Mouse (Mus musculus): ENCODE measurements at regions not wholly inside any gene's neighbourhood (a gene's known extent, or its start where the extent isn't known, plus 50 kb on each side); places are given as distances from the start of the nearest gene placed in this dataset.

DNA sequence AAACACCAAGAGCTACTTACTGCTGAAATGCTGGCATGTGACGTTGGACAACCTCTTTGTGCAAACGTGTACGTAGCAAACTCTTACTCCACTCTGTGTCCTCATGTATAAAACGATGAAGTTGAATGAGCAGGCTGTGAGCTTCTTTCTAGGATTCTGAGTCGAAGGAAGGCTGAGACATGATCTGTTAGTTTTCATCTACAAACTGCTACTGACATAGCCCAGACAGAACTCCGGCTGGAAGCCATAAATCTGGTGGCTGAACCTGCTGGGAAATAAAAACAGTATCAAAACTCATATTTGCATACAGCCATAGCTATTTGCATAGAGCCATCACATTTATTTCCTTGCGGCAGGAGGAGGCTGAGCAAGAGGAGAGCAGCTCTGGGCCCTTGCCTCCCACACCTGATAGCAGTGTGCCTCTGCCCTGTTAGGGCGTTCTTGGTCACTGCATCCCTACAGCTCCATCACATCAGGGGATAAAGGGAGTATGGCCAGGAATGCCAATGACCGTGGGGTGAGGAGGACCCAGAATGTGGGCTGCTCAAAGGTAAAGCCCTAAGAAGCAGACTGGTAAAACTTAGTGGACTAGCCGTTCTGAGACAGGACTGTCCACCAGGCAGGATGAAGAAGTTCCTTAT is 206.8 kb upstream of the Ppp2r3a start:
- DNase-seq (ENCODE audit: extremely low read depth, low read depth, low spot score) = no peak

DNA sequence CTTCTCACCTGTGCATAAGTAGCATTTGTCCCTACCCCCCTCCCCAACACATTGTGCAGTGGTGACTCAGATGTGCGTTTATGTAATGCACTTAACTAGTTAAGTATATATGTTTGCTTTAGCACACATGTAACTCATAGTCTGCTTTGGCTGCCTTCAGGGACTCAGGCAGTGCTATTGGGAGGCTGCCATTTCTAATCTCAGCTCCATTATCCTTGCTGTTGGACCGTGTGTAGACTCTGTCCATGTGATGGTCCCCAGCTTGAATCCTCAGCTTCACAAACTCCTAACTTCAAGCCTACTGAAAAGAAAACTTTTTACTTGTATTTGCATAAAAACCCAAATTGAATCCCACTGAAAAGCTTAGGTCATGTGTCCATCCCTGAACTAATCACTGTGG is 194.7 kb upstream of the Ppp2r3a start:
- DNase-seq (ENCODE audit: extremely low read depth, low read depth, low spot score) = no peak

DNA sequence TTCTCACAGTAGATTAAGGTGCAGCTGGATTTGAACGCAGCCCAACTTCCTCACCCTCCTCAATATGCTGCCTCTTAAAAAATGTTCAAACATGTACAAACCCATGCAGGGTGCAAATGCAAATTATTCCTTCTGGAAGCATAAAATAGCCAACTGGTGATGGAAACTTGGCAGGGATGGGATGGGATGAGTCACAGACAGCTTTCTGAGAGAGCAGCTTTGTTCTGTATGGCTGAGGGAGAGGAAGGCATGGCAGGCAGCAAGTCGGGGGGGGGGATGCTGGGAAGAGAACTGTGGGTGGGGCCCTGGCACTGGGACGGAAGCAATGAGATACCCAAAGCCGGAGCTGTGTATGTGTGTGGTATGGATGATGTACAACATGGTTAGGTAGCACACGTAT is 194.2 kb upstream of the Ppp2r3a start:
- no peak for DNase-seq (ENCODE audit: extremely low read depth, low read depth, low spot score)

DNA sequence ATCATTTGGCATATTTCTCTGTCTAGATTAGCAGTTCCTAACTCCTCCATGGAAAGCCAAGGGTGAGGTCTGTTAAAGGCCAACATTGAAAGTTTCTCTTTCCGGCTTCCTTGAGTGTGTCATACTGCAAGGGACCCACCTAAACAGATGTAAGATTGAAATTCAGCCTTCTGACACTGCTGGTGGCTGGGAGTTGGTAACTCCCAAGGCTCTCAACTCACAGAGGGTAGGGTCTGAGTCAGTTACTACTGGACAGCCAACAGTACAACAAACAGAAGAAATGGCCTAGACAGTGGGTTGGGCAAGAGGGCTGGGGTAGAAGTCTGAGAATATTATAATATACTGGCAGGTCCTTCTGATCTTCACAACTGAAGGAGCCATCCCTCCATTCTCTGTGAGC is 193.7 kb upstream of the Ppp2r3a start:
- DNase-seq (ENCODE audit: extremely low read depth, low read depth, low spot score) = no peak

DNA sequence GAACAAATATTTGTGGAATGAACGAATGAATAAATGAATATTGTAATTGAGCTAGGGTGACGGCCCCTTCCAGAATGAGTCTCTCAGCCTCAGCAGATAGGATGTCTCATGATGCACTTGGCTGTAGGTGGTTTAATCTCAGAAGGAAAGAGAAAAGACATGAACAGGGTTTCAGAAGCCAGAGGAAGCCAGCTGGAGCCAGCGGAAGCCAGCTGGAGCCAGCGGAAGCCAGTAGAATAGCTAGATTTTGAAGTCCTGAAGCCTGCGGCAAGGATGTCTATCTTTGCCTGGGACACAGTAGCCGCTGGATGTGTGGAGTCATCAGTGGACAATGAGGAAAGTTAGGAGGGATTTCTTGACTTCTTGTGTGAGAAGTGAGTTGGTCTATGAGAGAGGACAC is 188.3 kb upstream of the Ppp2r3a start:
- no peak for DNase-seq (ENCODE audit: extremely low read depth, low read depth, low spot score)

DNA sequence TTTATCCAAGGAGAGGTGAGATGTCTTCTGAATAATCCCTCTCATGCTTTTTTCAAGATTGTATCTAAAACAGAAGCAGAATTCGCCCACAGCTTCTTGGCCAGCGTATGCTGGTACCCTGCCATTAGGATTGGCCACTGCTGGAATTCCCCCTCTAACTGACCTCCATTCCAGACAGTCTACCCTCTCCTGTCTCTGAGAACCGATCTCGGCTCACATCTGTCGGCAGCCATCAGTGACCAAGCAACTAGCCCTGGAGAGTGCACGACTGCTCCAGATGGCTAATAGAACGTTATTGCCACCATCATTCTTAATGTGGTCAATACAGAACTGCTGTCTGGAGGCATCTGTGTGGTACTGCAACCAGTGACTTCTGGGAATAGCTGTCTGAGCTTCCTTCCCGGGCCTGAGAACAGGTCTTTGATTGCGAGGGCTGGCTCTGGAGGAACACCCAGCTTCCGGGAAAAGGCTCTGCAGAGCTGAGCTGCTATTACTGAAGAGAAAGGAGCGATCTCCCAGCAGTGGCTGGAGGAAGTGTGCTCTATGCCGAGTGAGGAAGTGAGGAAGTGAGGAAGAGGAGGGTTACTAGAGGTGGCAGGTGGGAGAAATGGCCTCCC is 187.1 kb upstream of the Ppp2r3a start:
- DNase-seq (ENCODE audit: extremely low read depth, low read depth, low spot score) = no peak

DNA sequence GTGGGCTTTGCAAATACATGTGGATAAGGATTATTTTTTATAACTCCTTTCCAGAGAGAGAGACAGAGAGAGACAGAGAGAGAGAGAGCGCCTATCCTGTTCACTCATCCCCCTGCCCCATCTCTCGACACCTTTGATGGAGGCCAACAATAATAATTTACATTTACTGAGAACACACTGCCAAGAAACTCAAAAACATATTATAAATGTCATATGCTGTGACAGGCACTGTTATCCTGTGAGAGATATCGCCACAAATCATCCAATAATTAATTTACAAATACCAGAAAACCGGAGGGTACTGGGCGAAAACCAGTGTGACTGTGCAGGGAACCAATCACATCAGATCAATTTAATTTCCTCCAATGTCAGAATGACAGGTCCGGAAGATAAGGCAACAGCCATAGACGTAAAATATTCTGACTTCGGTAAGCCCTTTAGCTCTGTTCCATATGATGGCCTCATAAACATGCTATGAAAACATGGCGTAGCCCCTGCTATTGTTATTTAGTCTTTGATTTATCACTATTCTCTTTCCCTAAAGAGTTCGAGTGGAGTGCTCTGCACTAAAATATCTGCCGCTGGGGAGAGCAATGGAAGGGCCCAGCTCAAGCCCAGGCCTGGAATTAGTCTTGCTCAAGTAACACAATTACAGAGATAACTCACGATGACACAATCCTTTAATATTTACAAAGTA is 173.5 kb upstream of the Ppp2r3a start:
- no peak for DNase-seq (ENCODE audit: extremely low read depth, low read depth, low spot score)

DNA sequence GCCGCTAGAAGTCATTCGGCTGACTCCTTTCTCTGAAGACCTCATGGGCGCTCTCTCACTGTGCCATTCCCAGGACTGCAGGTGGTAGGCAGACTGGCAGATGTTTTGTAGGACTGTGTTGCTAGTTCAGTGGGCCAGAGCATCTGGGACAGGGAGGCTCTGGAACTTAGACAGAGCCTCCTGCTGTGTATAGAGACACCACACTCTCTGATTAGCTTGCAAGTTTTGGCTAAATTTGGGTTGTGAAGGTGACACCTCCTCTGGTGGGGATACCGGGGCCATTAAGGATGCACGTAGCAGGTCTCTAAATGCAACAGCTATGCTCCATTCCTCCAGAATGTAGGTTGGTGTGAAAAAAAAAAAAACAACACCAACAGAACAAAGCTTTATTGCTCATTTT is 171.4 kb upstream of the Ppp2r3a start:
- DNase-seq (ENCODE audit: extremely low read depth, low read depth, low spot score) = no peak

DNA sequence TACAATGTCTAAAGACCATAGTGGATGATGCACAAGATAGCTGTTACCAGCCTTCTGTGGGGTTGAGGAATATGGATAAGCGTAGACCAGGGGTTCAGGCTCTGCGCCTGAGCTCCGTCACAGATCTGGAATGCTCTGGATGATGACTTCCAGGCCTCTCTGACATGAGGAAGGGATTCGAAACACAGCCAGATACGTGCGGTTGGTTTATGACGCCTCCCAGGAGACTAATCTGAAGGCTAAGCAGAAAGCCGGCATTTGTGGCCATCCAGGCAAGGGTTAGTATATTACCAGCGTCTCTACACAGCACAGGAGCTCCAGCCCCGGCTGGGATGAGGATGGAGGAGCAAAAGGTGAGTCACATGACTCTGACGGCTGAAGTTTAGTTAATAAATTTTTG is 170.4 kb upstream of the Ppp2r3a start:
- no peak for DNase-seq (ENCODE audit: extremely low read depth, low read depth, low spot score)

DNA sequence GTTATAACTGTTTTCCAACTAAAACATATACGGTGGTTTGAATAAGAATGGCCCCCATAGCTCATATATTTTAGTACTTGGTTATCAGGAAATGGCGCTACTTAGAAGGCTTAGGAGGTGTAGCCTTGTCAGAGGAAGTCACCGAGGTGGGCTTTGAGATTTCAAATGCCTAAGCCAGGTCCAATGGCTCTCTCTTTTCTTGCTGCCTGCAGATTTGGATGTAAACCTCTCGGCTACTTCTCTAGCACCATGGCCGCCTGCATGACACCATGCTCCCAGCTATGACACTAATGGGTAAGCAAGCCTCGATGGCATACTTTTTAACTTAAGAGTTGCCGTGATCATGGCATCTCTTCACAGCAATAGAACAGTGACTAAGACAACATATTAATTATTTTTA is 169.5 kb upstream of the Ppp2r3a start:
- DNase-seq (ENCODE audit: extremely low read depth, low read depth, low spot score) = no peak

DNA sequence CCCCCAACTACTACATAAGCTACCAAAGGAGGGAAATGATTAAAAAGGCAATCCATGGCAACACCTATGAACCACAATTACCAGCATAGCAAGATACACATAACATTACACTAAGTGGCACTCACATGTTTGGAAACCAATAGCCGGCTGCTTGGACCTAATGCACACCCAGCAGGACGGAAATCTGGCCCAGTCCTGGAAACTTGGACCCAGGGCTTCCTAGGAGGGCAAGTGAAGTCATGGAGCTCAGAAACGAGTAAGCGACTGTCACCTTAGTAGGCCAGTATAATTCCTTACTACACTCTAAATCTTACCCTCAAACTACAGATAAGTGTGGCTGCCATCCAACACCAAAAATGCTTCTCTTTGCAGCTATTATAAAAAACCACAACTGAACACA is 168.6 kb upstream of the Ppp2r3a start:
- no peak for DNase-seq (ENCODE audit: extremely low read depth, low read depth, low spot score)

DNA sequence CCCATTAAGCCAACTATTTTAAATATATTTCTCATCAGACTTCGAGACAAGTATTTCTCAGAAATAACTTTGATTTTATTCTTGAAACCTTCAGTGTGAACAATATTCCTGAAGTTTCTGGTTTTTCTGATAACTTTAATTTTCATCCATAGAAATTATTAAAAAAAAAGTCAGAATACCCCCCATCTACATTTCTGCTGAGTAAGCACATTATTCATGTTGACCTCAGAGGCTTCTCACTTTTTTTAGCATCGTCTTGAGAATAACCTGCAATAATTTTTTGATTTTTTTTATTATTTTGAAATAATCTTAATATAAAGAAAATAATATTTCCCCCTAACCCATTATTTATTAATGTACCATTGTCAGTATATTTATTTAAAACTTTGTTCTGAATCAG is 166.1 kb upstream of the Ppp2r3a start:
- no peak for DNase-seq (ENCODE audit: extremely low read depth, low read depth, low spot score)

DNA sequence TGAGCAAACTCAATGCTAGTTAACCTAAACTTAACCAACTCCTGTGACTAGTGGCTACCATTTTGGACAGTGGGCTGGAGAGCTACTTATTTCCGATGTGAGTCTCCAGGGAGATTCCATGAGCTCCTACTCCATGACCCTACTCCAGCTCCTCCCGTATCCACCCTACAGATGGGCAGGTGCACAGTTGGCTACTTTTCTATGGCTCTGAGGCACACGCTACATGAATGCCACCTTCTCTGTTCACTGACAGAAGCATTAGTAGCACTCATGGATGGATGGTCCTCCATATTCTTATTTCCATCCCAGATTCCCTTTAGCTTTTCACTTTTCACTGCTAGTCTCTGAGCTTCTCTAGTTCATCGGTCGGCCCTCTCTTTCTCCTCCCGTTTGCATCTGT is 164.7 kb upstream of the Ppp2r3a start:
- no peak for DNase-seq (ENCODE audit: extremely low read depth, low read depth, low spot score)

DNA sequence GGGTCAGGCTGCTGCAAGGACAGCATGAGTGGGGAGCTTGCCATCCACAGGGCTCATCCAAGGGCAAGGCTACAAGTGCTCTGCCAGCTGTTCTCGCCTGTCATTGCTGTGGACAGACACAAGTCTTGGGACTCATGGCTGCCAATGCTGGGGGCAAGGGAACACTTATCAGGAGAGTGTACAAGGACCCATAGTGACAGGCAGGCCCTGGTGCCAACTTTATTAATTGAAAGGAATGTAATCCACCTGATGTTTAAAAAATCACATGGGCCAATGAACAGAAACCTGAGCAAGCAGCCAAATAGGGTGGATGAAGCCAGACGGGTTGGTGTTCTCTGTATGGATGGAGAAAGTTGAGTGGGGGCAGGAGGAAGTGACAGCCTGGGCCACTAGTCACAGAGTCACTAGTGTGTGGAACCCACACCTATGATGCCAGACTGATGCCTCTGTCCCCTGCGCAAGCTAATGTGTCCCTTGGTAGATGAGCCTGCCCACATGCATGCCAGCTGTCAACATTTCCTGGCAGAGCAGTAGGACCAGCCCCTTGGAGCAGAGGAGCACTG is 161.6 kb upstream of the Ppp2r3a start:
- DNase-seq (ENCODE audit: extremely low read depth, low read depth, low spot score) = no peak

DNA sequence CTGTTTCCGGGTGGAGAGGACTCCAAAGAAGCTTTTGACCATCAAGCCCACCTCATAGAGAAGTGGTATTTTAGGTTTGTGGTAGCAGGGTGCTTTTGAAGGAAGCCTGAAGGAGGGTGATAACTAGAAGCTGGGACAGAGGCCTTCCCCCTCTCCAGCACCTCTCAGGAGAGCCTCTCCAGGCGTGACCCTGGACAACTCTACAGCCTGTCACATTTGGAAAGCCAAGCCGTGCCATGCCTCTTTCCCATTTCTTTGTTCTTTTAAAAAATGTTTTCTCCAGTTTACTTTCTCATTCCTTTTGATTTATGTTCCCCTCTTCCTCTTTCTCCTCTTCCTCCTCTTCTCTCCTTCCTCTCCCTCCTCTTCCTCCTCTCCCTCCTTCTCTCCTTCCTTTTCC is 160.4 kb upstream of the Ppp2r3a start:
- no peak for DNase-seq (ENCODE audit: extremely low read depth, low read depth, low spot score)

DNA sequence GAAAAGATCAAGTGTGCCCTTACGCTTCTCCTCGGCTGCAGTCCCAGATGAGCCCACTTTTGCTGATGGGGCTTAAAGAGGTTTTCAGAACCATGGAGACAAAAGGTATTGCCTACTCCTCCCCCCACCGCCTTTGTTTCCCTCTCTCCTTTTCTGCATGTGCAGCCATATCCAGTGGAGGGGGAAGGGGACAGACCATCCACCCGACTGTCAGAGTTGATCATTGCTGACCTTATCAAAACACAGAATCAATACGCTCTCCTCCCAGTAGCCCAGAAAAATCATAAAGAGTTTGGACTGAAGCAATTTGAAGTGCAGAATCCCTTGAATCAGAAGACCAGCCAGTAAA is 159.9 kb upstream of the Ppp2r3a start:
- no peak for DNase-seq (ENCODE audit: extremely low read depth, low read depth, low spot score)

DNA sequence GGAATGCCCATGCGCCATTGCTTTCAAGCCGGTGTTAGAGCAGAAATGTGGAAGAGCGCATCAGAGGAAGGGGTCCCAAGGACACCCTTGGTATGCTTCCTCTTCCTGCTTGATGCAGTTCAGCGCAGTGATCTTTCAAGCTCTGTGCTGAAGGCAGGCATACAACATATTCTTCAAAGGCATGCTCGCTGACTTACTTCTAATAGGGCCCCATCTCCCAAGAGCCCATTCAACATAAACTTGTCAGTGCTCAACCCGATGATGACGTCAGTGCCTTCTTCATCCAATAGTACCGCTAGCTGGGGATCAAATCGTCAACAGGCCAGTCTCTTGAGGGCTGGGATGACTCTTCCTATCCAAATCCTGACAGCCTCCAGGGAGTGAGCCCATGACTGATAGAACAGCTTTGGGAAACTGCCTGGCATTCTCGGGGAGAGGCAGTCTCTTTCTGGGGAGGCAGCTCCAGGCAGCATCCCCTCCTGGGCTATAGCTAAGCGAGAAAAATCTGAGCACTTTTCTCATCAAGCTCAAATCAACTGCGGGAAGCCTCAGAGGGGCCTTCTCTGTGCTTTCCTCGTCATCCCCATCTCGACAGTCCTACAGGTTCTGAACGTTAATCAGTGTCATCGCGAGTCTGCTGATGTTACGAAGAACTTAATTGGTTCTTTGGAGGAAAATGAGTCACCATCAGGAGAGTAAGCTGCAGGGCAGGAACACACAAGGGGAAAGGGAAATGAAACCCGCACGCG is 159.4 kb upstream of the Ppp2r3a start:
- no peak for DNase-seq (ENCODE audit: extremely low read depth, low read depth, low spot score)

DNA sequence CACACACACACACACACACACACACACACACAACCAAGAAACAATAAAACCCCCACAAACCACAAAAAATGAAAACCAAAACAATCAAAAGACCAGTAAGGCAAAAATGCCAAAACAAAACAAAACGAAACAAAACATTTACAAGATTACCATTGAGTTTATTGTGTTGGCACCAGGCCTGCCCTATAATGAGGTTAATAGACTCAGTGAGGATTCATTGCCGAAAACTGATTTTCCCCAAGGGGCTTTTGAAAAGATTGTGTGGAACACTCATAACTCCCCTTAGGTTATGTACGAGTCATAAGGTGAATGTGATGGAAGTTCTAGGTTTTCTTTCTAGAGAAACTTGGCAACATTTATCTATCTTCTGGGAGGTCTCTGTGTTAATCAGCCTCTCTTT is 158.8 kb upstream of the Ppp2r3a start:
- DNase-seq (ENCODE audit: extremely low read depth, low read depth, low spot score) = no peak

DNA sequence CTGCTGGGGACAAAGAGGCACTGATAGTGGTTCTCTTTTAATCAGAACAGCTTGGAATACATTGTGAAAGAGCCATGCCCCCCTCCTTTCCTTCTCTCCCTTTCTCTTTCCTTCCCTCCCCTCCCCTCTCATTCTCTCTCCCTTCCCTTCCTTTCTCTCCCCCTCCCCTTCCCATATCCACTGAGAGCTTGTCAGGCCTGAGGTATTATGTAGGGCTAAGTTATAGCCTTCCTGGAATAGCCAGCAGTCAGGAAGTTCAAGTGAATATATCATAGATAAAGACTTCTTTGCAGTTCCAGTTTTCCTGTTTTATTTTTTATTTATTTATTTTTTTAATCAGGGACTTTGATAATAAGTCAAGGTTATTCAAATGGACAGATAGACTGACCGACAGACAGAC is 156.5 kb upstream of the Ppp2r3a start:
- no peak for DNase-seq (ENCODE audit: extremely low read depth, low read depth, low spot score)

DNA sequence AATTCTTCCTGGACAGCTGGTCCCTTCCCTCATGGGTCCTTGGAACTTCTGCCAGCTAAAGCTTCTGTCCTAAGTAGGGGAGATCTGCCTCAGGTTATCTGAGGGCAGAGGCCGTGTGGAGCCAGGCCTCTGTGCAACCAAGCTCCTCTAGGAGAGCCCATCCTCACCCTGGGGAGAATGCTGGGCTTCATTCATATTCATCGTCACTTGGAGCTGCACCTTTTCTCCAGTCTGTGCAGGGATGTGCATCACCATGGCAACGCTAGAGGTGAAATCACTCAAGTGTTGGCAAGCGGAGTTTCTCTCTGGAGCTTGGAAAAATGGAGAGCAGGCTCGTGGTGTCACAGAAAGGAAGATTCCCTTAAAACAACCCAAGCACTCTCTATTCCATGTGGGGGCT is 155.5 kb upstream of the Ppp2r3a start:
- DNase-seq (ENCODE audit: extremely low read depth, low read depth, low spot score) = no peak

DNA sequence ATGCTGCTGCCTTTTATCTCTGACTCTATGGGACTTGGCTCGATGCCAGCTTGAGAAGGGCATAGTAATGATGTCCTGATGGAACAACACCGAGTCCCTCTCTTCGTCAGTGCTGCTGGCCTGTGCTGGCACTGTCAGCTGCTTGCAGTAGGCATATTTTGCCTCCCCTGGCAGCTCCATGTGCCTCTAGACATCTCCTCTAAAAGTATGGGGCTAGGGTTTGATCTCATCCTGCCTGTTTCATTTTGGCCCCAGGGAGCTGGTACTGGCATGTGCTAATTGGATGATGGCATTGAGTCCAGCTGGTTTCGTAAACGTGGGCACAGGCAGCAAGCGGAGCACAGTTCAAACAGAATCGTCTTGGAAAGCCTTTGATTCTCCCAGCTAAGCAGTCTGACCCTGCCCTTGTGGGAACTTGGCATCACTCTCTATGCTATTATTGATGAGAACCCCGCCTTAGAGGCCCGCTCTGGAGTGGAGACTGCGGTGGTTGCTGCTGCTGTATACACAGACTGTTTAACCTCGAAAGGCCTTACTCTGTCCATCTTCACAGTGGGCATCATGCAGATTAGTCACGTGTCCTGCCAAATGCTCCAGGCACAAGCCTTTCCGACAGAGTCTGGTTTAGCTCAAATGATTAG is 153.0 kb upstream of the Ppp2r3a start:
- no peak for DNase-seq (ENCODE audit: extremely low read depth, low read depth, low spot score)

Data from fat pad, adult 2 months (tissue).